Mouse (Mus musculus) CH12.LX (cell line): ENCODE results near the gene Lrrc28. TPM values are rescaled to one million over a fixed set of nuclear protein-coding genes. Genes with fewer than 3 reads are reported as not detected.

Experiments
- DNase-seq: peaks from one replicate; pipeline ENCODE4 v3.0.0-alpha.2; 2013; ENCODE audit errors: extremely low read depth
- H3K27ac ChIP-seq: 2 replicates; pipeline ENCODE4 v1.5.1; 2012; ENCODE audit warnings: low read depth, mild to moderate bottlenecking, control low read depth, moderate library complexity; ENCODE audit not compliant: insufficient read depth
- H3K27me3 ChIP-seq: replicated peaks from 2 replicates; pipeline ENCODE3; 2012; ENCODE audit warnings: inconsistent platforms
- H3K36me3 ChIP-seq, 2 experiments: replicated peaks in 1 of 2; 2 replicates each; pipeline versions ENCODE3 to v1.6.1; 2012; ENCODE audit warnings: inconsistent platforms in 1 of 2, low read length in 1 of 2, mild to moderate bottlenecking in 1 of 2, mixed read lengths in 1 of 2, moderate library complexity in 1 of 2; ENCODE audit not compliant: control insufficient read depth in 1 of 2, insufficient read depth in 1 of 2
- H3K4me1 ChIP-seq, 2 experiments: 2 replicates each; pipeline ENCODE4 v1.6.1; 2012; ENCODE audit warnings: inconsistent platforms in 1 of 2, moderate library complexity in 1 of 2; ENCODE audit not compliant: insufficient read depth in 2 of 2, control insufficient read depth in 1 of 2
- H3K4me2 ChIP-seq: 2 replicates; pipeline ENCODE4 v1.6.1; 2012; ENCODE audit warnings: low read depth, mild to moderate bottlenecking, control low read depth; ENCODE audit not compliant: poor library complexity, insufficient read depth, severe bottlenecking
- H3K4me3 ChIP-seq, 3 experiments: fragments of 150-350 bp in 1 of 3; sonication (generic) in 1 of 3; replicated peaks in 1 of 3; 2 replicates each; pipeline versions ENCODE3 to v1.5.1; 2011 to 2012; ENCODE audit warnings: low read depth in 2 of 3, low read length in 2 of 3, mild to moderate bottlenecking in 2 of 3, moderate library complexity in 2 of 3, control low read depth in 1 of 3, improper control_type of control experiment in 1 of 3, inconsistent platforms in 1 of 3, mixed read lengths in 1 of 3; ENCODE audit not compliant: poor library complexity in 1 of 3
- H3K79me2 ChIP-seq: replicated peaks from 2 replicates; pipeline ENCODE4 v1.6.1; 2012; ENCODE audit warnings: mild to moderate bottlenecking, moderate library complexity; ENCODE audit not compliant: control insufficient read depth, poor library complexity, insufficient read depth, severe bottlenecking; ENCODE audit errors: extremely low read depth
- H3K9ac ChIP-seq: 2 replicates; pipeline ENCODE4 v1.6.1; 2012; ENCODE audit warnings: low read depth, mild to moderate bottlenecking, control low read depth, moderate library complexity; ENCODE audit not compliant: insufficient read depth
- H3K9me3 ChIP-seq: replicated peaks from 2 replicates; pipeline ENCODE3; 2012; ENCODE audit warnings: low read length, inconsistent platforms, mixed read lengths
- BHLHE40 ChIP-seq: IDR thresholded peaks from 2 replicates; pipeline ENCODE4 v1.6.1; 2011; ENCODE audit warnings: mild to moderate bottlenecking, low read depth, low read length, improper control_type of control experiment
- CTCF ChIP-seq, 2 experiments: IDR thresholded peaks in 1 of 2; conservative IDR thresholded peaks in 1 of 2; 2 replicates each; pipeline ENCODE4 v1.5.1; 2011 to 2012; ENCODE audit warnings: low read depth in 2 of 2, low read length in 2 of 2, improper control_type of control experiment in 1 of 2, inconsistent platforms in 1 of 2, mild to moderate bottlenecking in 1 of 2, moderate library complexity in 1 of 2
- HCFC1 ChIP-seq: IDR thresholded peaks from 2 replicates; pipeline ENCODE4 v1.6.1; 2012; ENCODE audit warnings: low read depth, mild to moderate bottlenecking, inconsistent platforms, low read length, improper control_type of control experiment
- IRF4 ChIP-seq: IDR thresholded peaks from 2 replicates; pipeline ENCODE4 v1.6.1; 2014; ENCODE audit warnings: low read depth, mild to moderate bottlenecking, inconsistent platforms, low read length, improper control_type of control experiment
- JUND ChIP-seq: conservative IDR thresholded peaks from 2 replicates; pipeline ENCODE4 v1.6.1; 2011; ENCODE audit warnings: low read depth, low read length, improper control_type of control experiment
- MAZ ChIP-seq: IDR thresholded peaks from 2 replicates; pipeline ENCODE4 v1.6.1; 2012; ENCODE audit warnings: low read depth, mild to moderate bottlenecking, inconsistent platforms, low read length, improper control_type of control experiment, moderate library complexity
- MEF2A ChIP-seq: IDR thresholded peaks from 2 replicates; pipeline ENCODE4 v1.6.1; 2014; ENCODE audit warnings: low read depth, mild to moderate bottlenecking, inconsistent platforms, low read length, improper control_type of control experiment, borderline replicate concordance
- POLR2A ChIP-seq: IDR thresholded peaks from 2 replicates; pipeline ENCODE4 v1.6.1; 2011; ENCODE audit warnings: low read depth, mild to moderate bottlenecking, improper control_type of control experiment, low read length
- RCOR1 ChIP-seq: conservative IDR thresholded peaks from 2 replicates; pipeline ENCODE4 v1.6.1; 2012; ENCODE audit warnings: low read depth, mild to moderate bottlenecking, inconsistent platforms, low read length, improper control_type of control experiment
- TBP ChIP-seq: conservative IDR thresholded peaks from 2 replicates; pipeline ENCODE4 v1.6.1; 2011; ENCODE audit warnings: low read depth, low read length, improper control_type of control experiment
- ZMIZ1 ChIP-seq: IDR thresholded peaks from 2 replicates; pipeline ENCODE4 v1.6.1; 2012; ENCODE audit warnings: low read depth, mild to moderate bottlenecking, inconsistent platforms, low read length, improper control_type of control experiment
- dilution Hi-C: fragments of 300-500 bp; cut with MboI; formaldehyde crosslinking; loops from 2 replicates; pipeline ENCODE4 v1.14.3; 2020; ENCODE audit warnings: low sequenced_read_pairs; ENCODE audit not compliant: extremely low pct_unique_long_range_greater_than_20kb, extremely low pct_ligation_motif_present
- in situ Hi-C: fragments of 300-500 bp; cut with MboI; formaldehyde crosslinking; loops from 3 replicates; pipeline ENCODE4 v1.14.3; 2019; ENCODE audit warnings: low sequenced_read_pairs, low pct_ligation_motif_present, low pct_unique_long_range_greater_than_20kb, mixed read lengths
- polyA plus RNA-seq: library from polyadenylated mRNA; unstranded; fragments of >175 nt; gene quantifications from 2 replicates; pipeline ENCODE4 v1.2.1, GENCODE M21; 2012; ENCODE audit warnings: low read depth; ENCODE audit not compliant: insufficient read length
- total RNA-seq, 2 experiments: library from RNA; depleted of rRNA; stranded (reverse); fragments of 300-350 nt in 1 of 2; fragments of >200 nt in 1 of 2; gene quantifications; 2 replicates each; pipeline ENCODE4 v1.2.3; 2012 to 2014

Gene Lrrc28
- total and polyA plus RNA-seq, 3 experiments = 41.6 to 63.5 (median 59.2) TPM

- no peak overlapping the region for H3K4me2 ChIP-seq
- in situ Hi-C loops (no loop called here), dilution Hi-C loops (no loop called here)
Measured at GRCm38 (mm10) chr7:67562176-67562575, 82.9 kb downstream of the Lrrc28 start.

DNA sequence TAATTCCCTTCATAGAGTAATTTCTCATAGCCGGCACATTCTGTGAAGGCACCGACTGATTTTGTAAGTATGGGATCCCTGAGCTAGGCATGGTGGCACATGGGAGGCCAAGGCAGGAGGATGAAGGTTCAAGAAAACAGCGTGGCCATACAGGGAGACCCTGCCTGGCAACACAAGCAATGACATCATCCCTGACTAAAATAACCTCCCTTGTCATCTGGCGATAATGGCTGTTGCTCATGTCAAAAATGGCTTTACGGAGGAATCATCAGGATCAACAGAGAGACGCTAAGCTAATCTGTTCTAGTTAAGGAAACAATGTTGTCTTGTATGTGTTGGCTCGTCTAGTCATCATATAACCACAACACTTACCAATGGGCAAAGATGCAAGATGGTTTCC, 85.6 kb downstream of the Lrrc28 start:
- in situ Hi-C loops = no loop called here
- peaks cover 13 to 41% of the 10 kb centered on the region in 2 experiments for H3K36me3 ChIP-seq
- no peak overlapping the region for H3K9ac ChIP-seq
- TF ChIP-seq CTCF (conservative IDR thresholded peaks at IDR 0.05 in 1 of 2, IDR thresholded peaks at IDR 0.05 in 1 of 2; ENCODE audit: low read depth in 2 of 2, low read length in 2 of 2) (no peak), MEF2A (peak; percentile 11; the same call in 1 of the 2 replicates)
- dilution Hi-C loops = no loop called here
- DNase-seq = no peak
- no peak overlapping the region for H3K27ac ChIP-seq
- no peaks in the 10 kb centered on the region for H3K9me3 ChIP-seq
- H3K27me3 ChIP-seq = no peaks in the 10 kb centered on the region
- no peaks in the 10 kb centered on the region for H3K79me2 ChIP-seq
- peaks cover 0 to 19% of the 10 kb centered on the region in 2 experiments; a peak in 2 of 4 replicates for H3K4me1 ChIP-seq
- H3K4me2 ChIP-seq = no peak overlapping the region
- no peak overlapping the region for H3K4me3 ChIP-seq

More at GRCm38 (mm10) chr7:67562176-67562575, 82.9 kb downstream of the Lrrc28 start:
- H3K36me3 ChIP-seq = peaks cover 12 to 29% of the 10 kb centered on the region in 2 experiments
- H3K4me1 ChIP-seq = peaks cover 2 to 19% of the 10 kb centered on the region in 2 experiments; a peak in 3 of 4 replicates
- no peak for TF ChIP-seq HCFC1
- TF ChIP-seq CTCF (conservative IDR thresholded peaks at IDR 0.05 in 1 of 2, IDR thresholded peaks at IDR 0.05 in 1 of 2; ENCODE audit: low read depth in 2 of 2, low read length in 2 of 2) = no peak
- no peak for TF ChIP-seq IRF4
- TF ChIP-seq BHLHE40 = no peak
- TF ChIP-seq POLR2A = no peak
- TF ChIP-seq JUND = no peak
- TF ChIP-seq MAZ = no peak
- no peak for TF ChIP-seq TBP
- no peak for TF ChIP-seq ZMIZ1
- no peak overlapping the region for H3K9ac ChIP-seq
- no peak for DNase-seq
- no peaks in the 10 kb centered on the region for H3K9me3 ChIP-seq
- H3K79me2 ChIP-seq = no peaks in the 10 kb centered on the region; the same call in 1 of the 2 replicates
- H3K27ac ChIP-seq = no peak overlapping the region
- no peaks in the 10 kb centered on the region for H3K27me3 ChIP-seq
- no peak overlapping the region for H3K4me3 ChIP-seq

GRCm38 (mm10) chr7:67558230-67558629, 86.8 kb downstream of the Lrrc28 start:
- no peak for TF ChIP-seq RCOR1
- Histone ChIP-seq H3K79me2 (no peaks in the 10 kb centered on the region), H3K4me2 (no peak overlapping the region), H3K27ac (no peak overlapping the region), H3K9me3 (no peaks in the 10 kb centered on the region), H3K4me3 (no peak overlapping the region), H3K4me1 (peaks cover 0 to 19% of the 10 kb centered on the region in 2 experiments; a peak in 2 of 4 replicates), H3K27me3 (no peaks in the 10 kb centered on the region), H3K36me3 (peaks cover 13 to 42% of the 10 kb centered on the region in 2 experiments), H3K9ac (no peak overlapping the region)
- in situ Hi-C loops = no loop called here
- dilution Hi-C loops = no loop called here
- no peak for DNase-seq
